Mouse (Mus musculus) brain, embryonic 18.5 days (tissue): ENCODE results near the gene Myl12a.
A peak's percentile ranks its signal among the peaks of the same experiment; 100 is the strongest.

Experiments used
- DNase-seq: peaks from one replicate; pipeline ENCODE4 v3.0.0-alpha.2; 2012; ENCODE audit warnings: low read depth, low spot score

Myl12a gene

GRCm38 (mm10) chr17:71010646-71011242 is 8.1 kb upstream of the Myl12a start:
- no peak for DNase-seq

DNA sequence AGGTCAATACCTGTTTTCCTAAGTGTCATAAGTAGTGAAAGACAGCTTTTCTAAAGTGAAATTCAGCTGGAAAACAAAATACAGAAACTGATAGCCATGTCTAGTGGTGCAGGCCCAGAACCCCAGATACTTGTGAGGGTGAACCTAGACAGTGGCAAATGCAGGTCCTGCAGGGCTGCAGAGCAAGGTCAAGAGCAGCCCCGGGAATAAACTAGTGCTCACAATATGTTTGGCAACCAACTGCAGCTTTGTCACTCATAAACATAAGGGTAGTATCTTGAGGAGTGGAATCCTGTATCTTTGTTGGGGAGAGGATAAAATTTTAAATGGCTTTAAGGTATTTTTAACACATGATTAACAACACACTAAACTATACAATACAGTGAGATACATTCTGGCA is 7.1 kb upstream of the Myl12a start:
- no peak for DNase-seq

DNA sequence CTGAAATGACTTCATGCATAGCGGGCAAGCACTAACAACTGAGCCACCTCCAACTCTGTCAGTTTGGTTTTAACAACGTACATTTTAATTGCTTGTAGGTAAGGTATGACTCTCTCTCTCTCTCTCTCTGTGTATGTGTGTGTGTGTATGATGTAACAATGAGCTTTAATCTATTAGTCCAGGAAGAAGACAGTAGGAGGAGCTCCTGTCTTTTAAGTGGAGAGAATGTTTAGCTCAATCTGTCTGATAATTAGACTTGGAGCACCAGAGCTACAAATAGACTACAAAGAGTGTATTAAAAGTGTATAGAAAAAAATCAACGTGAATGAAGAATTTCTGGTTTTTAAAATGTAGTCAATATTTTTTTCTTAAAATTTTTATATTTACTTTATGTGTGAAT is 6.0 kb upstream of the Myl12a start:
- DNase-seq: no peak

DNA sequence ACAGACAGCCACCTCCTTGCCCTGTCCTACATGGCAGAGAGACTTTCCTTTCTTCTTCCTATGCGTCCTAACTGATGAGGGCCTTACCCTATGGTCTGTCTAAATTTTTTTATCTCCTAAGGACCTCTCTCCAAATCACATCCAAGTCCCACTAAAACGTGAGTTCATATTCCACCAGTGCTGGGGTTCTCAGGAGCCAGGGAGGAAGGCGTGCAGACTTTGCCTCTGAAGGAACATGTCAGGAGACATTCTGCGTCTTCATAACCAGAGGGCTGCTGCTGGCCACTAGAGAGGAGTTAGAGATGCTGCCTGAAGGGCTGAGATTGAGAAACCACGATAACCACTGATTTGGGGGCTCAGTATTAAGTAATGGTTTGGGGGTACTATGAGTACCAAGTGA is 4.3 kb upstream of the Myl12a start:
- DNase-seq: no peak

DNA sequence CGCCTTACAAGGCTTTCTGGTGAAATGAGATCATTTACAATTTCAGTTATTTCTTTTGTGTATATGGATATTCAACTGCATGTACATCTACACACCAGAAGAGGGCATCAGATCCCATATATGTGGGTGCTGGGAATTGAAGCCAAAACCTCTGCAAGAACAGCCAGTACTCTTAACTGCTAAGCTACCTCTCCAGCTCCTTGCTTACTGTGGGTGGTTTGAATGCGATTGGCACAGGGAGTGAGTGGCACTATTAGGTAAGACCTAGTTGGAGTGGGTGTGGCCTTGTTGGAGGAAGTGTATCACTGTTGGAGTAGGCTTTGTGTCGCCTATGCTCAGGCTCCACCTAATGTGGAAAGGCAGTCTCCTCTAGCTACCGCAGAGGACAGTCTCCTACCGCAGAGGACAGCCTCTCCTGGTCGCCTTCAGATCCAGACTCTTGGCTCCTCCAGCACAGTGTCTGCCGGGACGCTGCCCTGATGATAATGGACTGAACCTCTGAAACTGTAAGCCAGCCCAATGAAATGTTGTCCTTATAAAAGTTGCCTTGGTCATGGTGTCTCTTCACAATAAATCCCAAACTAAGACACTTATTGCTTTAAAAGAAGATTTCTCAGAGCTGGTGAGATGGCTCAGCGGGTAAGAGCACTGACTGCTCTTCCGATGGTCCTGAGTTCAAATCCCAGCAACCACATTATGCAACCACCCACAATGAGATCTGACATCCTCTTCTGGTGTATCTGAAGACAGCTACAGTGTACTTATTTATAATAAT is 1.7 kb upstream of the Myl12a start:
- DNase-seq: no peak

DNA sequence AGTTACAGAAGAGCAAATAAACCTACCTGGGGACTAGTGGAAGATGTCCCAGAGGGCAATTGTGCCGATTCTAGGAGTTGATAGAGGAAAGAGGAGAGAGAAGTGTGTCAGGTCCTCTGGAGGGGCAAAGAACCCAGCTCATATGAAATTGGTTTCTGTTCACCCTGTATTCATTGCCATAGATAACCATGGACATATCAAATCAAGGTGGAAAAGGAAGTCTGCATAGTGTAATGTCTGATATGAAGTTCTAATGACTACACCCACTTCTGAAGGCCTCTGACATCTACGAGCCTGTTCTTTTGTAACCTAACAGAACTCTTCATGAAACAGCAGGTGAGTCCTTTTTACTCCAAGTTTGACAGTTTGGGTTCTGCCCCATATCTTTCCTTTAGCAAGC is 1.0 kb upstream of the Myl12a start:
- no peak for DNase-seq

DNA sequence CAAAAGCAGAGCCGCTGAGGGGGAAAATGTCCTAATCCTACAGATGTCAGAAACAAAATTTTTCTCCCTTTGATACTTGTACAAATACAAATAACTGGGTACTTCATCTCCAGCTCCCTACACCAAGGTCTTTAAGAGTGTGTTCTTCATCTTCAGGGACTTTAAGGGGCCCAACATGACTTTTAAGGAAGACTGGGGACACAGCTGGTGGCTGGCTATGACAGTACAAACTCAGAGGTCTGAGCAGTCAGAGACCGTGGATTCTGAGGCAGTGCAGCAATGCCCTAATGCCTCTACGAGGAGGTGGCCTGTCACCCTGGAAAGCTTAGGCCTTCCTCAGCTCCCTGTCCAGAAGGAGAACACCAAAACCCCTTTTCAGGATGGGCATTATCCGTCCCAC is 434 bp upstream of the Myl12a start:
- no peak for DNase-seq

GRCm38 (mm10) chr17:71002081-71002743 is 466 bp downstream of the Myl12a start, which contains the start of gene Myom1:
Gene Myom1 (plus strand): TSS chr17:71002633.
- DNase-seq: peak; percentile 84

DNA sequence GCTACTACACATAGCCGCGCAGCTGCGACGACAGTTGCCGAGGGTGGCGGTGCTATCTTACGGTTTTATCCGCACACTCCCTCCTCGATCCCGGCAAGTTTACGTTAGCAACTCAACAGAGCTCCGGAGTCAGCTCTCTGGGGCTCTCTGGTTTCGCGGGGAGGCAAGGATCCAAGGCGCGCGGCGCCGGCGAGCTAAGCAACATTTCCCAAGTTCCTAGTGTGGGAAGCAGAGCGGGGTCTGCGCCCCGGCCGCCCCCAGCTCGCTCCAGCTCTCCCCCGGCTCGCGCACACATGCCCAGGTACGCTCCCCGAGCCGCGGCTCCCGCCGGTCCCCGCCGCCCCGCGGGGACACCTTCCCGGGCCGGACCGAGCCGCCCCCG is 988 bp downstream of the Myl12a start:
- DNase-seq: no peak

- DNase-seq: no peak
Measured at GRCm38 (mm10) chr17:71001067-71001466, 1.6 kb downstream of the Myl12a start.

DNA sequence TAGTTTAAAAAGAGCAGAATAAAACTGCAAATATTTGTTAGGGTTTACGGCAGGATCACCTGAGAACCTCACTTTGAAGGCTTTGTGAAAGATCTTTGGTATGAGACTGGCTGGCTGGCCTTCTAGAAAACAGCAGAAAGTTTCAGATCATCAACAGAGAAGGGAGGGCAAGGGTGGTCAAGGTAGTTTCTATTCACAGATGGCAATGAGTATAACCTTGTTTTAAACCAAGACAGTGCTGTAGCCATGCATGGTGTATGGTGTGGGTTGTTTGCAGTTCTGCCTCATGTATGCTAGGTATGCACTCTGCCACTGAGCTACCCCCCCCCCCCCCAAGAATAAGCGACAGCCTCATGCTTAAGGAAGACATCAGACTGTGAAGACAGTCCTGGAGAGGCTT is 2.4 kb downstream of the Myl12a start:
- DNase-seq: no peak

- no peak for DNase-seq
Measured at GRCm38 (mm10) chr17:70999187-70999586, 3.5 kb downstream of the Myl12a start.

DNA sequence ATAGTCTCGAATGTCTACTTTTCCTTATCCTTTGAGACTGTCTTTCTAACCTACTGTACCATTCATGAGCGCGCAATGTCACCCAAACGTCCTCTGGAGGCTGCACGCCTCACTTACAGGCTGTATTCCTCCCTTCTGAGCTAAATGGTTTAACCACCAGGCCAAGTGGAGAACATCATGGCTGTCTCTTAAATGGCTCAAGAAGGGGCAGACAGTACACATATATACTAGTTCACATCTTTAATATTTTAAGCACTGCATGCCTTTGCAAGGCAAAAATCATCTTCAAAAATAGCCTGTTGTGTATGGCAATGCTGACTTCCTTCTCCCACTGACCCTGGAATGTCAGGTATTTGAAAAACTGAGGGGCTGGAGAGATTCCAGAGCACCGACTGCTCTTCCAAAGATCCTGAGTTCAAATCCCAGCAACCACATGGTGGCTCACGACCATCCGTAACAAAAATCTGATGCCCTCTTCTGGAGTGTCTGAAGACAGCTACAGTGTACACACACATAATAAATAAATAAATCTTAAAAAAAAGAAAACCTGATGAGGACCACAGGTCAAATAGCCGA is 4.2 kb downstream of the Myl12a start:
- no peak for DNase-seq

DNA sequence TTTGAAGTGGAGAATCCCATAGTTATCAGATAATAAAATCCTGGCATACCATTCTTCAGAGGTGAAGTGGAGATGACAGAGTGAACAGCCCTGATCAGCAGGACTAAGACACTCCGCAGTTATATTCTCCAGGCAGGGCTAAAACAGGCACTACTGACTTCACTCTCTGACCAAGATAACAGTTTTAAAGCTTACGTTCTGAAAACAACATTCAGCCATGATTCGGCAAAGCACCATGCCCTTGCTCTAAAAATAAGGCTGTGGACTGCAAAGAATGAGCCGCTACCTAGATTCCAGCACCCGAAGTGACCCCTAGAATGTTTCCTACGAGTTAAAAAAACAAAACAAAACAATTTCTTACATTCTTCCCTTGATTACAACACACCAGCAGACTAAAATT is 4.8 kb downstream of the Myl12a start:
- DNase-seq: no peak

- DNase-seq: no peak
Measured at GRCm38 (mm10) chr17:70995551-70995950, 7.1 kb downstream of the Myl12a start.

- DNase-seq: no peak
Measured at GRCm38 (mm10) chr17:70994671-70995070, 8.0 kb downstream of the Myl12a start.

DNA sequence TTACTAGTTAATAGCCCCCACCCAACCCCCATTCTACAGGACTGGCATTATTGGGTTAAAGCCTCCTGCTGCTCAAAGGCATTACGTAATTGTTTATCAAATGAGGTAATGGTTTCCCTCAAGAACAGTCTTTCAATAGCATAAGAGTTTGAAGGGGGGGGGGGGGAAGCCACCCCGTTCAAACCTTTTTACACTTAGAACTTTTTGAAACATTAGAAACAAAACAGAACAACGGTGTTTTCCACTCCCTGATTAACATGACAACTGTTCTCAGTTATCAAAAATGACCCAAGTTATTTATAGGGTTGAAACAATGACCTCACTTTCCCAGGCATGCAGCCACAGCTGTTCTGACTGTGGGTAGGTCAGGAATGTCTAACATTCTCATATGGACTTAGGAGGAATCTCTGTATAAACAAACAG is 9.3 kb downstream of the Myl12a start:
- DNase-seq: no peak

- no peak for DNase-seq
Measured at GRCm38 (mm10) chr17:70992662-70993061, 10.0 kb downstream of the Myl12a start.

DNA sequence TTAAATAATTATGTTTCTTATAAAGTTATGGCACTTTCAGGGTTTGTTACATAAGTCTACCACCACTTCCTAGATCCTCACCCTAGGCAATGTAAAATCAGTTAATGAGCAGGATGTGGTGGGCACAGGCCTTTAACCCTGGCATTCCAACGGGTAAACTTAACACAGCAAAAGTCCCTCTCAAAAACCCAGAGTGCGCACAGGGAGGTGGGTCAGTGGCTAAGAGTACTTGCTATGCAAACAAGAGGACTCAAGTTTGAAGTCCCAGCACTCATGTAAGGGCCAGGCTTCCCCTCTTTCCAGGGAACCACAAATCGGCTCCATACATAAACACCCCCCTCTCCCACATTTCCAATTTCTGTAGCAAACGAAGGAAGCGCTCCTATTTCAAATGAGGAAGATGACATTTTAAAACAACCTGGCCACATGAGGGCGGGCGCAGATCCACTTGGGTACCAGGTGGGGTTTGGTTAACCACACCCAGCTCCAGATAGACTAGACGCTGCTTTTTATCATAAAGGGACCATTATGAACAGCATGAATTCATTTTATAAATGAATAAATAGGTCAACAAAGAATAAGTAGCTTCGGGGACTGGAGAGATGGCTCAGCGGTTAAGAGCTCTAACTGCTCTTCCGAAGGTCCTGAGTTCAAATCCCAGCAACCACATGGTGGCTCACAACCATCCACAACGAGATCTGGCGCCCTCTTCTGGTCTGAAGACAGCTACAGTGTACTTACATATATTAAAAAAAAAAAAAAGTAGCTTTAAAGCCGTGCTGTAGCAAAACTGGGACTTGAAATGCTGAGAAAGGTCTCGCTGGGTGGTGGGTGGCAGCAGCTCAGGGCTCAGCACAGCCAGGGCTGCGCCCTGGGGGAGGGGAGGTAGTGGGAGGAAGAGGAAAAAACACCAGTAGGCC is 10.7 kb downstream of the Myl12a start:
- no peak for DNase-seq

DNA sequence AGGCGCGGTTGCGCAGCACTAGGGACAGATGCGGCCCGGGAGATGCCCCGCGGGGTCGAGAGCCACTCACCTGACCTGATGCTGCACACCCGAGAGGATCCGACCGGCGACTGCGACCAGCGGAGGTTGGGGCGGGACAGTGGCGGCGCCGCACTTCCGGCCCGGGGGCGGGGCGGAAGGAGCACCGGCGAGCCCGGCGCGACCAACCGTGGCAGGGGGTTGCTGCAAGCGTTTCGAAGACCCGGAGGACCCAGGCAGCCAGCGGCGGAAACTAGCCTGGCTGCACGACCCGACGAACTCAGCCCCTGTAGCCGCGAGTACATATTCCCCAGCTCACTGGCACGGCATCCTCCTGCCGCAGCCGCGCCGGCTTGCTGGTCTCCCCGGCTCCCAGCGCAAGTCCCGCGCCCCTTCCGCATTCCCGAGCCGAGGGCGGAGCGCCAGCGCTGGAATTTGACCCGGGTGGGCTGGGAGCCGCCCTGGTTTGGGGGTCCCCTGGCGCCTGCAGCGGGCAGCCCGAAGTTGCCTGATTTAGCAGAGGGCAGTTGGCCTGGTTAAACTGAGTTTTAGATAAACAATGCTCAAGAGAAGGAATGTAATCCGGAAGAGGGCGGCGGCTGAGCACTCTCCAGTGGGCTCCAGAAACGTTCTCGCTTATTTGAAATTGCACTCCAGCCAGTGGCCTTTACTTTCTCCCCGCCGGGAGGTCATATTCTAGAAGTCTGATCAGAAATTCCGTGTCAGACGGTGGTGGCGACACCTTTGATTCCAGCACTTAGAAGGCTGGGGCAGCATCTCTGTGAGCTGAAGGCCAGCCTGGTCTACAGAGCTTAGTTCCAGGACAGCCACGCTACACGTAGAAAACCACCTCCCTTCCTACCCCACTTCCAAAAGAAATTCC is 12.0 kb downstream of the Myl12a start:
- DNase-seq: peak; percentile 46
